Mouse (Mus musculus): Measurements from ENCODE around the gene Fmo1. TPM values are rescaled to one million over a fixed set of nuclear protein-coding genes. Genes with fewer than 3 reads are reported as not detected.
"Not testable (repeated sequence)": the region's sequence is repeated elsewhere in the genome, so short reads cannot be mapped to it uniquely, and the experiment has no call there.

Fmo1 gene
- polyA plus RNA-seq, 1 experiment, result 2.5 TPM

- WGBS, result 91% methylated on average over 3 of the region's 3 CpGs
- no peak for DNase-seq (ENCODE audit: low read depth, low spot score)
These were observed 57.9 kb downstream of the Fmo1 start for GRCm38 (mm10) chr1:162808541-162808940.

- no peak for DNase-seq (ENCODE audit: low read depth, low spot score)
- 76% methylated on average over 5 of the region's 5 CpGs for WGBS
These were observed 59.0 kb downstream of the Fmo1 start for GRCm38 (mm10) chr1:162807441-162807840.

- no peak for DNase-seq (ENCODE audit: low read depth, low spot score)
- WGBS, result 55% methylated on average over 5 of the region's 5 CpGs
These were observed 61.4 kb downstream of the Fmo1 start for GRCm38 (mm10) chr1:162805011-162805410.

DNA sequence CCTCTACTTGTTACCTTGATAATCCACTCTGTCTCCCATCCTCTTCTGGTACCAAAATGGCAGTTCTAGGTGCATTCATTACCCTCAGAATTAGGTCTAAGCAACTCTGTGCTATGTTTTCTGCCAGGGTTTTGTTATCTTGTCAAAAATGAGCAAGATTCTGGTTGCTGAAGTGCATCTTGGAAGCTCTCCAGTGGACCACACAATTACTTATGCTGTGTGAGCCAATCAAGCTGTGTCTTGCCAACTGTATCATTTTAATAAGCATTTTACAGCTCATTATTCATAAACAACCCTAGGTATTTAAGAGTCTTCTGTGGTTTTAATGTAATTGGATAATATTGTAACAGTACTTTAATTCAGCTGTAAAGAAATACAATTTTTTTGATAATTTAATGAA is 70.0 kb downstream of the Fmo1 start:
- DNase-seq (ENCODE audit: low read depth, low spot score), result no peak

- 33% methylated on average over 7 of the region's 7 CpGs for WGBS
- DNase-seq (ENCODE audit: low read depth, low spot score), result no peak
These were observed 73.9 kb downstream of the Fmo1 start for GRCm38 (mm10) chr1:162792306-162793044.

DNA sequence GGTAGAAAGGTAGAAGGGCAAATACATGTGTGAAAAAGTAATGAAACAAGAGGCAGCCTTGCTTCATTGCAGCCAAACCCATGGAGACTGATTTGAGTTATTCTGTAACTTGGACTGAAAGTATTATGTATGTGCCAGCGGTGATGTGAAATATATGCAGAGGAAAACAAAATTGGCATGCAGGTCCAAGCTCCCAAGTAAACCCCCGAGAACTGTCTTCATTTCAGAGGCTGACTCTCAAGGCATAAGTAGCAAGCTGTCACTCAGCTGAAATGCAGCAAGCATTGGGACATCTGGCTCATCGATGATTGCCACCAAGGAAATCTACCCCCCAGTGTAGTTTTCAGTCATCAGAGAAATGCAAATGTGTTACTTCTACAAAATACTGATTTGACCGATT is 81.2 kb downstream of the Fmo1 start:
- DNase-seq (ENCODE audit: low read depth, low spot score), result no peak
- 79% methylated on average over 4 of the region's 4 CpGs for WGBS

DNA sequence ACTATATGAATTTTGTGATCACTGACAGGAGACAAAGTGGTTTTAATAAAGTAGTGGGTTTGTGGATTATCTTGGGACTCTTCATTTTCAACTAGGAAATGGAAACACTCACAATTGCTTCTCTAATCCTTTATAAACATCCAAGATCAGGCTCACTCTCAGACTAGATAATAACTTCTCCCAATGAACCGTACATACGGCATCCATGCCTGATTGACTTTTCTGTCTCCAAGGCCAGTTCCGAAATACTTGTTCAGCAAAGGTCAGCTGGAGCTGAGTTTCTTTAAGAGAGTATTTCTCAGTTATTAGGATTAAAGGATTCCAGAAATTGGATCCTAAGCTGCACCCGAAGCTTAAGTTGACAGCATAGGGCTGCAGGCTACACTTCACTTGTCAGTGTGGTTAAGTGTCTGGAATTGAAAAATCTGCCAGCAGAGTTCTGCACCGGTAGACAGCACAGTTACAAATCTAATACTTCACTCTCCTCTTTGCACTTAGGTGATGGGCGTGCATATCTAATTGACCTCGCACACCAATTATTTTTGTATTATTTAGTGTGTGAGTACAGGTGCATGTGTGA is 82.7 kb downstream of the Fmo1 start:
- DNase-seq (ENCODE audit: low read depth, low spot score), result no peak
- 83% methylated on average over 7 of the region's 7 CpGs for WGBS

GRCm38 (mm10) chr1:162781035-162781434 is 85.4 kb downstream of the Fmo1 start:
- 93% methylated on average over 2 of the region's 2 CpGs for WGBS
- not testable (repeated sequence) for DNase-seq (ENCODE audit: low read depth, low spot score)

Other genes starting within 250 kb of the Fmo1 start
- 0.06 and 0.10 TPM in 2 replicates for gene Myoc, start 227.5 kb downstream of the Fmo1 start, polyA plus RNA-seq (2012; rRNA removed)
- not detected in 2 replicates for gene Myocos, start 208.4 kb downstream of the Fmo1 start, polyA plus RNA-seq (2012; rRNA removed)
- 16.4 and 27.5 TPM in 2 replicates for gene Prrc2c, start 126.1 kb downstream of the Fmo1 start, polyA plus RNA-seq (2012; rRNA removed)
- gene Fmo4, start 52.6 kb downstream of the Fmo1 start, polyA plus RNA-seq (2012; rRNA removed), result 13.7 and 37.2 TPM in 2 replicates
- 4.9 and 6.3 TPM in 2 replicates for gene Fmo2, start 32.1 kb upstream of the Fmo1 start, polyA plus RNA-seq (2012; rRNA removed)
- not detected in 2 replicates for gene Fmo6, start 70.9 kb upstream of the Fmo1 start, polyA plus RNA-seq (2012; rRNA removed)
- gene Fmo3, start 117.9 kb upstream of the Fmo1 start, polyA plus RNA-seq (2012; rRNA removed), result not detected in 2 replicates
- not detected in 2 replicates for gene Mroh9, start 219.1 kb upstream of the Fmo1 start, polyA plus RNA-seq (2012; rRNA removed)

Measured in large intestine, adult 2 months (tissue).